Mouse (Mus musculus): Measurements from ENCODE around the gene Adcy6. TPM values are rescaled to one million over a fixed set of nuclear protein-coding genes. Genes with fewer than 3 reads are reported as not detected.

The Adcy6 gene
- polyA plus RNA-seq, 1 experiment, result 50.2 TPM

GRCm38 (mm10) chr15:98555881-98556280 lies 54.0 kb downstream of the Adcy6 start:
- TF ChIP-seq POLR2A (IDR thresholded peaks at IDR 0.05; ENCODE audit: borderline replicate concordance, extremely low read depth, insufficient read depth, insufficient read length, poor library complexity, severe bottlenecking), result no peak
- TF ChIP-seq CTCF (IDR thresholded peaks at IDR 0.05; ENCODE audit: borderline replicate concordance, extremely low read depth, insufficient read depth, insufficient read length), result no peak
- DNase-seq (ENCODE audit: low read depth), result no peak

DNA sequence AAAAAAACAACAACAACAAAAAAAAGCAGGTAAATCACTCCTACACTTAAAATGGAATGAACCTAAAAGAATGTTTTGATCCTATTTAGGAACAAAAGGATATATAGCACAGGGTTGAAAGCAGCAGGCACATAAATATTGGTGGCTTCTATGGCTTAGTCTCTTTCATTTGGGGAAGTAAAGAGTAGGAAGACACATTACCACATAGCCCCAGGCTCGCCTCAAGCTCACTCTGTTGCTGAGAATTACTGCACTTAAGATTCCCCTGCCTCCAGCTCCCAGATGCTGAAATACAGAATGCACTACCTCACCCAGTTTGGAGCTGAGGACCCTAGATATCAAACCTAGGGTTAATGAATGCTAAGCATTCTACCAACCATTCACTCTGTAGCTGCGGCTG lies 57.1 kb downstream of the Adcy6 start:
- no peak for DNase-seq (ENCODE audit: low read depth)
- TF ChIP-seq CTCF (IDR thresholded peaks at IDR 0.05; ENCODE audit: borderline replicate concordance, extremely low read depth, insufficient read depth, insufficient read length) (no peak), POLR2A (IDR thresholded peaks at IDR 0.05; ENCODE audit: borderline replicate concordance, extremely low read depth, insufficient read depth, insufficient read length, poor library complexity, severe bottlenecking) (no peak)

DNA sequence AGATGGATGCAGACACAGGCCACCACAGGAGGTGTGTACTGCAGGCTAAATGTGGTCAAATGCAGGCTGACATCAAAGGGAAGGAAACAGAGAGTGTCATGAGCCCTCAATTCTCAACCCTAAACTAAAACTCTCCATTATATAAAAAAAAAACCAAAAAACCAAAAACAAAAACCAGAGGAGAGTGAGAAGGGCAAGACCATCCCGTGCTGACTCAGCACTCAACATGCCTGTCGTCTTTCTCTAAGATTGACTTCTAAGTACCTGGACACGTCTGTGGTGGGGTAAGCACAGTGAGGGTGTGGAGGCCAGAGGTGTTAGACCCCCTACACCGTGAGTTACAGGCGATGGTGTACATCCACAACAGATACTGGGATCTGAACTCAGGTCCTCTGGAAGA lies 63.0 kb downstream of the Adcy6 start:
- no peak for DNase-seq (ENCODE audit: low read depth)
- TF ChIP-seq POLR2A (IDR thresholded peaks at IDR 0.05; ENCODE audit: borderline replicate concordance, extremely low read depth, insufficient read depth, insufficient read length, poor library complexity, severe bottlenecking) (no peak), CTCF (IDR thresholded peaks at IDR 0.05; ENCODE audit: borderline replicate concordance, extremely low read depth, insufficient read depth, insufficient read length) (no peak)

DNA sequence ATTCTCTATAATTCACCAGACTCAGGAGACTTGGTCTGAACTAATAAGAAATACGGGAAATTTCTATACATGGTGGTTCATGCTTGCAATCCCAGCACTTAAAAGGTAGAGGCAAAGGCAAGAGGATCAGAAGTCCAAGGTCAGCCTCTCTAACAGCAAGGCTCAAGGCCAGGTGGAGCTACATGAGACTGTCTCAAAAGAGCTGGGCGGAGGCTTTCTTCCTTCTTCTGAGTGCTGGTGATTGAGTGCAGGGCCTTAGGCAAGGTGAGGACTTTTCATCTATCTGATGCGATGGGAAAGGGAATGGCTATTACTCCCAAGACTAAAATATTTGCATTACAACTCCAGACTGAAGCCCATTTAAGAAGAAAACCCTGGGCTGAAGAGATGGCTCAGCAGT lies 64.7 kb downstream of the Adcy6 start:
- TF ChIP-seq POLR2A (IDR thresholded peaks at IDR 0.05; ENCODE audit: borderline replicate concordance, extremely low read depth, insufficient read depth, insufficient read length, poor library complexity, severe bottlenecking) (no peak), CTCF (IDR thresholded peaks at IDR 0.05; ENCODE audit: borderline replicate concordance, extremely low read depth, insufficient read depth, insufficient read length) (no peak)
- DNase-seq (ENCODE audit: low read depth), result no peak

DNA sequence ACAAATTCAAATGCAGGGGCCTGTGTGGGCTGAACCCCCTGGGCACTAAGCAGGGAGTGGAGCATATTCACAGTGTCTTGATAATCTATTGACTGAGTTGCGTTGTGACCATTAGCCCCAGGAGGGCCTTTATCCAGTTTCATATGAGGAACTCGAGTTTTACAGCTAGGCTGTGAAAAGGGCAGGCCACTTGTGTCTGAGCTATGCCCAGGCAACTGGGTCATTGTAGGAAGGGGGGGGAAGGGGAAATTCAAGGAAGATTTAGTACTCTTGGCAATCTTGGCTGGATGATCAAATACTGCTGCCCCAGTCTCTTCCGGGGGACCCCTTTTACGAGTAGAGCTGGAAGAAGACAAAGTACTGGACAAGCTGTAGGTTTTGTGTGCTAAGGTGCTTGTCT lies 66.5 kb downstream of the Adcy6 start:
- no peak for DNase-seq (ENCODE audit: low read depth)
- TF ChIP-seq CTCF (IDR thresholded peaks at IDR 0.05; ENCODE audit: borderline replicate concordance, extremely low read depth, insufficient read depth, insufficient read length) (no peak), POLR2A (IDR thresholded peaks at IDR 0.05; ENCODE audit: borderline replicate concordance, extremely low read depth, insufficient read depth, insufficient read length, poor library complexity, severe bottlenecking) (no peak)

DNA sequence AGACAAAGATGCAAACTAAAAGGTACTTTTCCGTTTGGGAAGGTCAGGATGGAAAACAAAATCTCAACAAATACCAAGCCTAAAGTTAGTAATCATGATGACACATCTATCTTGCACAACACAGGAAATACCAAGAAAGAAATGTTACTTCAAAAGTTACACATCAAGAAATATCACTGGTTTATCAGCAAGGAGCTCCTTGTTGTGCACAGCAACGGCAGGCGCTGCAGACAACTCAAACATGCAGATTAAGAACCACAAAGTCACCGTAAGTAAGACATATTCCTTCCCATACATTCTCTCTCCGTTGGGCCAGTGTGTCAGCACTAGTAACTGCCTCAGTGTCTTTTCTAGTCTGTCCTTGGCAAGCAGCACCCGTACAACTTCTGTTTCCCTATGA lies 68.8 kb downstream of the Adcy6 start:
- TF ChIP-seq CTCF (IDR thresholded peaks at IDR 0.05; ENCODE audit: borderline replicate concordance, extremely low read depth, insufficient read depth, insufficient read length), result no peak
- no peak for TF ChIP-seq POLR2A (IDR thresholded peaks at IDR 0.05; ENCODE audit: borderline replicate concordance, extremely low read depth, insufficient read depth, insufficient read length, poor library complexity, severe bottlenecking)
- DNase-seq (ENCODE audit: low read depth), result no peak

Other genes starting within 250 kb of the Adcy6 start
- gene Olfr283, start 229.1 kb downstream of the Adcy6 start, polyA plus RNA-seq (2012; rRNA removed), result not detected in 2 replicates
- not detected in 2 replicates for gene Olfr282, start 178.9 kb downstream of the Adcy6 start, polyA plus RNA-seq (2012; rRNA removed)
- not detected in 2 replicates for gene Olfr281, start 157.5 kb downstream of the Adcy6 start, polyA plus RNA-seq (2012; rRNA removed)
- gene OR5BS1P, start 140.2 kb downstream of the Adcy6 start, polyA plus RNA-seq (2012; rRNA removed), result not detected in 2 replicates
- gene Lalba, start 127.4 kb downstream of the Adcy6 start, polyA plus RNA-seq (2012; rRNA removed), result not detected in 2 replicates
- not detected in 2 replicates for gene Olfr279, start 117.7 kb downstream of the Adcy6 start, polyA plus RNA-seq (2012; rRNA removed)
- gene Kansl2, start 75.8 kb downstream of the Adcy6 start, polyA plus RNA-seq (2012; rRNA removed), result 106 and 115 TPM in 2 replicates
- 25.5 and 29.5 TPM in 2 replicates for gene Ccnt1, start 39.2 kb downstream of the Adcy6 start, polyA plus RNA-seq (2012; rRNA removed)
- gene 4930415O20Rik, start 39.1 kb downstream of the Adcy6 start, polyA plus RNA-seq (2012; rRNA removed), result not detected in 2 replicates
- gene Cacnb3, start 20.8 kb upstream of the Adcy6 start, polyA plus RNA-seq (2012; rRNA removed), result 287 and 323 TPM in 2 replicates
- gene Ddx23, start 52.8 kb upstream of the Adcy6 start, polyA plus RNA-seq (2012; rRNA removed), result 38.9 and 55.6 TPM in 2 replicates
- gene Rnd1, start 67.4 kb upstream of the Adcy6 start, polyA plus RNA-seq (2012; rRNA removed), result 13.7 and 14.0 TPM in 2 replicates
- gene Ccdc65, start 98.1 kb upstream of the Adcy6 start, polyA plus RNA-seq (2012; rRNA removed), result 1.7 and 3.2 TPM in 2 replicates
- 4.7 and 5.9 TPM in 2 replicates for gene Fkbp11, start 118.1 kb upstream of the Adcy6 start, polyA plus RNA-seq (2012; rRNA removed)
- 119 and 156 TPM in 2 replicates for gene Arf3, start 153.1 kb upstream of the Adcy6 start, polyA plus RNA-seq (2012; rRNA removed)
- 0.95 and 2.4 TPM in 2 replicates for gene Wnt10b, start 168.1 kb upstream of the Adcy6 start, polyA plus RNA-seq (2012; rRNA removed)
- gene Wnt1, start 179.8 kb upstream of the Adcy6 start, polyA plus RNA-seq (2012; rRNA removed), result 1.2 and 2.9 TPM in 2 replicates
- 1.8 and 2.2 TPM in 2 replicates for gene Ddn, start 199.4 kb upstream of the Adcy6 start, polyA plus RNA-seq (2012; rRNA removed)
- 71.8 and 85.7 TPM in 2 replicates for gene Prkag1, start 221.4 kb upstream of the Adcy6 start, polyA plus RNA-seq (2012; rRNA removed)